Mouse (Mus musculus) ES-Bruce4 (cell line): ENCODE data around the gene 3110082I17Rik.

Experiments used
- CTCF ChIP-seq: IDR thresholded peaks from one replicate; pipeline ENCODE4 v1.8.1; 2011; ENCODE audit warnings: low read depth, low read length
- POLR2A ChIP-seq: IDR thresholded peaks from one replicate; pipeline ENCODE4 v1.8.1; 2011; ENCODE audit warnings: low read length; ENCODE audit not compliant: insufficient read depth

DNA sequence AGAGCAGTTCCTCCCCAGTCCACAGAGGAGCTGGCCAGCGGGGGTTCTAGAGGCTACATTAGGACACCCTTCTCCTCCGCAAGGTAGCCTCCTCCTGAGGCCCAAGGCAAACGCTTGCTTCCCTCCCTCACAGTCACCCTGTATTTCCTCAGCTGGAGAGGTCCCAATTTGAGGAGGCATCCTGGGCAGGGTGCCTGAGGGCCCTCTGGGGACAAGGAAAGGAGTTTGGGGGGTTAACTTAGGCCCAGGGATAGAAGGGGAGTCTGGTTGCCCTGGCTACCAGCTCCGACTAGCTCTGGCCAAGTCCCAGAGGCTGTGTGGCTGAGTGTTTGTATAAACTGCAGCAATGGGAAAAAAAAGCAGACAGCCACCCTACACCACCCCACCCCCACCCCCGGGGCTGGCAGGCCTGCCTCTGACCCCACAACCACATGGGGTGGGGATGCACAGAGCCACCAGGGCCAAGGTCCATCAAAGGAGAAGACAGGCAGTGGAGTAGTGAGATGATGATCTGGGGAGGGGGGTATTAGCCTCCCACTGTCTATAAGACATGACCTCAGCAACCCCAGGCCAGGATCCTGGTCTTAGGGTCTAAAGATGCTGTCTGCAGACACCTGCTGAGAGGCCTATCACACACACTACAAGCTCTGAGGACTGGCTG lies 95.3 kb downstream of the 3110082I17Rik start:
- TF ChIP-seq POLR2A (no peak), CTCF (no peak)
